Mouse (Mus musculus): ENCODE measurements at regions not wholly inside any gene's neighbourhood (a gene's known extent, or its start where the extent isn't known, plus 50 kb on each side); places are given as distances from the start of the nearest gene placed in this dataset.

DNA sequence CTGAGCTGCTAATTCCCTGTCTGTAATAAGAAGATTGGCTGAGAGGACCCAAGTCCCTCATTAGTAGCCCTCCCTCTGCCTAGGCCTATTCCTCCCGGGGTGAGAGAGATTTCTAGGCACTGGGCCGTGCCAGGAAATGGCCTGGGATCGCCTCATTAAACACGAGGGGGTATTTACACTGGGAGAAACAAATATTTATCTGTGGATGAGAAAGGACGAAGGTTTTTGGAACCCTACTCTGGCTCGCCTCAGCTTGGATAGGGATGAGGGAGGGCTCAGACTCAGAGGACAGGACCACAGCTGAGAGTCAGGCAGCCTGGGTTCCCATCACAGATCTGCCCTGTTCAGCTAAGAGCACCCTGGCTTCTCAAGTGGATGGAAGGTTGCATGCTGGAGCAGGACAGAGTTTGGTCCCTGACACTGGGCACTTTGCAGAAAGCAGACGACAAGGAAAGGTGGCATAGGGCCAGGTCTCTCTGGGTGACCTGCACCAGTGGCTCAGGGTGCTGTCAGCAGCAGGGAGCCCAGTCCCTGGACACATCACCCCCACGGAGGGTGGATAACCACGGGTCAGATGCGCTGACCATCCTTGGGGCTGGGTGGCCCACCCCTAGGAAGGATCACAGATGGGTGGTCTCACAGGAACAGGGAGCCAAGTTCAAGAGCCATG, 94.0 kb upstream of the Wnt4 start:
- TF ChIP-seq CTCF (IDR thresholded peaks at IDR 0.05; ENCODE audit: extremely low read depth, insufficient read depth, insufficient read length, insufficient replicate concordance) (no peak), POLR2A (IDR thresholded peaks at IDR 0.05; ENCODE audit: low read depth, low read length) (no peak)

Measured in spleen, adult 2 months (tissue).